Mouse (Mus musculus) skeletal muscle tissue, postnatal 0 days (tissue): Measurements from ENCODE around the gene Serpine3. TPM values are rescaled to one million over a fixed set of nuclear protein-coding genes. Genes with fewer than 3 reads are reported as not detected.

Source experiments
- polyA plus RNA-seq: library from polyadenylated mRNA; unstranded; fragments of >200 nt; fragmentation: Nextera tagmentation; extraction: Ambion mirVana; gene quantifications from 2 replicates; pipeline ENCODE4 v1.2.1, GENCODE M21; 2015

The Serpine3 gene
- not detected in 2 replicates for polyA plus RNA-seq

DNA sequence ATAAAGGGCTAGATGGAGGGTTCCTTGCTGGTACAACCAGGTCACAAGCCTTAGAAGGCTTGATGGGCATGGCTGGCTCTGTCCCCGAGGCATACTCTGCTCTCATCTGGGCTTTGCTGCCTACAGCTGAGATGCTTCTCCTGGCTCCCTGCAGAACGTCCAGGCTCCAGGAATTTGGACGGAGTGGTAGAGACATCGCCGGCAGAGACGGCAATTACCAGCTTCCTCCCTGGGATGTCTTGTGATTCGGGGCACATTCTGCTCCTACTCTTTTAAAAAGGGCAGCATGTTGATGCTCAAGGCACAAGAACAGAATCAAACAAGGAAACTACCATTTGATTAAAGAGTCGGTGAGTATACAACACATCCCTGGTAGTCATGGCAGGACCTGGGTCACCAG is at the start of gene Serpine3:
Gene Serpine3, plus strand, starts transcription at position 301 of the 400 bp plus-strand sequence.

Other genes starting within 250 kb of the Serpine3 start
- gene Gucy1b2, start 207.4 kb upstream of the Serpine3 start, polyA plus RNA-seq, result 0.05 and 0.08 TPM in 2 replicates
- 4.8 and 5.1 TPM in 2 replicates for gene Fam124a, start 107.9 kb upstream of the Serpine3 start, polyA plus RNA-seq
- not detected in 2 replicates for gene Gm4131, start 96.7 kb upstream of the Serpine3 start, polyA plus RNA-seq
- 7.8 and 10.2 TPM in 2 replicates for gene Ints6, start 97.5 kb downstream of the Serpine3 start, polyA plus RNA-seq
- 2.9 and 3.2 TPM in 2 replicates for gene Wdfy2, start 174.0 kb downstream of the Serpine3 start, polyA plus RNA-seq